Mouse (Mus musculus) midbrain, embryonic 15.5 days (tissue): ENCODE results near the gene Cdc27. TPM values are rescaled to one million over a fixed set of nuclear protein-coding genes. Genes with fewer than 3 reads are reported as not detected.

ENCODE experiments used
- ATAC-seq: fragments of 200-750 bp; cut with Nextera tagmentation; replicated peaks from 2 replicates; pipeline ENCODE4 v1.8.0; 2017; ENCODE audit warnings: moderate TSS enrichment
- H3K27ac ChIP-seq: fragments of 300-500 bp; sonication (generic); 2 replicates; pipeline ENCODE4 v1.5.1; 2015; ENCODE audit warnings: mild to moderate bottlenecking, inconsistent platforms
- H3K27me3 ChIP-seq: fragments of 300-500 bp; sonication (generic); replicated peaks from 2 replicates; pipeline ENCODE4 v1.6.1; 2015; ENCODE audit warnings: inconsistent platforms
- H3K36me3 ChIP-seq: fragments of 300-500 bp; sonication (generic); replicated peaks from 2 replicates; pipeline ENCODE4 v1.6.1; 2015; ENCODE audit warnings: inconsistent platforms
- H3K4me1 ChIP-seq: fragments of 300-500 bp; sonication (generic); 2 replicates; pipeline ENCODE4 v1.6.1; 2015; ENCODE audit warnings: inconsistent platforms
- H3K4me2 ChIP-seq: fragments of 300-500 bp; sonication (generic); 2 replicates; pipeline ENCODE4 v1.6.1; 2015; ENCODE audit warnings: inconsistent platforms, mild to moderate bottlenecking, moderate library complexity
- H3K4me3 ChIP-seq: fragments of 300-500 bp; sonication (generic); 2 replicates; pipeline ENCODE4 v1.5.1; 2015; ENCODE audit warnings: mild to moderate bottlenecking, inconsistent platforms
- H3K9ac ChIP-seq: fragments of 300-500 bp; sonication (generic); 2 replicates; pipeline ENCODE4 v1.6.1; 2015; ENCODE audit warnings: mild to moderate bottlenecking, inconsistent platforms
- H3K9me3 ChIP-seq: fragments of 300-500 bp; sonication (generic); 2 replicates; pipeline ENCODE4 v1.6.1; 2016; ENCODE audit warnings: inconsistent platforms
- WGBS: fragments of 180-500 bp; shearing (Covaris S2); methylation state at CpG from one replicate; pipeline ENCODE4 v1.1.7; 2015; ENCODE audit warnings: mixed read lengths; 5-methylcytosine and 5-hydroxymethylcytosine counted together
- polyA plus RNA-seq: library from polyadenylated mRNA; unstranded; fragments of >200 nt; fragmentation: Nextera tagmentation; extraction: Ambion mirVana; gene quantifications from 2 replicates; pipeline ENCODE4 v1.2.1, GENCODE M21; 2015

Gene Cdc27
- polyA plus RNA-seq, 1 experiment from 2014 or later: 41.4 TPM

- H3K4me2 ChIP-seq: no peak overlapping the region
- ATAC-seq: no peak
- H3K36me3 ChIP-seq: no peaks in the 10 kb centered on the region
- H3K9ac ChIP-seq: no peak overlapping the region
- no peak overlapping the region for H3K4me3 ChIP-seq
- H3K4me1 ChIP-seq: peaks cover 20% of the 10 kb centered on the region
- H3K9me3 ChIP-seq: no peaks in the 10 kb centered on the region
- H3K27ac ChIP-seq: no peak overlapping the region
- H3K27me3 ChIP-seq: no peaks in the 10 kb centered on the region
Measured at GRCm38 (mm10) chr11:104461551-104461950, 88.9 kb downstream of the Cdc27 start.

DNA sequence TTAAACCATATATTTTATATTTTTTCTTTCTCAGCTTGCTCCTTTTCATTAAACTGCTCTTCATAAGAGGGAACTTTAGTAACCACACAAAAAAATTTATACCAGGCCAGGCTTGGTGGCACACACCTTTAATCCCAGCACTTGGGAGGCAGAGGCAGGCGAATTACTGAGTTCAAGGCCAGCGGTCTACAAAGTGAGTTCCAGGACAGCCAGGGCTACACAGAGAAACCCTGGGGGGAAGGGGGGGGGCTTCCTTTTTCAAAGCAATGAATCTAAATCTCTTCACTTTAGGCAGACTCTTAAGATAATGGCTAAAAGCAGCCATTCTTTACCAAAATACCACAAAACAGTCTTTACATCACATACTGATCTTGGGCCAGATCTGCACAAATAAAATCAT lies 90.7 kb downstream of the Cdc27 start:
- no peaks in the 10 kb centered on the region for H3K36me3 ChIP-seq
- H3K27ac ChIP-seq: no peak overlapping the region
- H3K9me3 ChIP-seq: no peaks in the 10 kb centered on the region
- H3K4me1 ChIP-seq: peaks cover 16% of the 10 kb centered on the region; the same call in 1 of the 2 replicates
- H3K27me3 ChIP-seq: no peaks in the 10 kb centered on the region
- ATAC-seq: no peak
- no peak overlapping the region for H3K9ac ChIP-seq
- H3K4me3 ChIP-seq: no peak overlapping the region
- 93% methylated on average over 2 of the region's 2 CpGs for WGBS
- no peak overlapping the region for H3K4me2 ChIP-seq

DNA sequence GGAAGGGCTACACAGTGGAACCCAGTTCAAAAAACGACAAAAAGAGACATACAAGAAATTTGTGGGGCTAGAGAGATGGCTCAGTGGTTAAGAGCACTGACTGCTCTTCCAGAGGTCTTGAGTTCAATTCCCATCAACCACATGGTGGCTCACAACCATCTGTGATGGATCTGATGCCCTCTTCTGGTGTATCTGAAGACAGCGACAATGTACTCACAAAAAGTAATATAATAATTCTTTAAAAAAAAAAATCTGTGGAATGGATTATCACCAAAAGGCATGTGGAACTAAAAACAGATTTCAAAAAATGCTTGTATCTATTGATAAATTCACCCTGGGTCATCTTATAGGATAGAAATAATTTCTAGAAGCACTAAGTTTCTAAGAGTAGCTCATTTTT lies 91.9 kb downstream of the Cdc27 start:
- no peak for ATAC-seq
- H3K4me3 ChIP-seq: no peak overlapping the region
- no peak overlapping the region for H3K27ac ChIP-seq
- H3K9ac ChIP-seq: no peak overlapping the region
- no peaks in the 10 kb centered on the region for H3K36me3 ChIP-seq
- H3K4me1 ChIP-seq: 0 out of 2 replicates have a peak, but pooled peaks cover 8% of the 10 kb centered on the region
- no peak overlapping the region for H3K4me2 ChIP-seq
- H3K9me3 ChIP-seq: no peaks in the 10 kb centered on the region
- H3K27me3 ChIP-seq: no peaks in the 10 kb centered on the region
- 77% methylated on average over 2 of the region's 2 CpGs for WGBS

Other genes starting within 250 kb of the Cdc27 start
- 31.0 and 31.1 TPM in 2 replicates for gene Kansl1, start 81.8 kb downstream of the Cdc27 start, polyA plus RNA-seq
- 2.6 and 6.2 TPM in 2 replicates for gene Myl4, start within 50 bp of the Cdc27 start, polyA plus RNA-seq
- gene Itgb3, start 57.4 kb upstream of the Cdc27 start, polyA plus RNA-seq: 0.72 and 0.80 TPM in 2 replicates
- gene Gm11639, start 135.1 kb upstream of the Cdc27 start, polyA plus RNA-seq: 0.01 and 0.17 TPM in 2 replicates